In the genomic region with DNA sequence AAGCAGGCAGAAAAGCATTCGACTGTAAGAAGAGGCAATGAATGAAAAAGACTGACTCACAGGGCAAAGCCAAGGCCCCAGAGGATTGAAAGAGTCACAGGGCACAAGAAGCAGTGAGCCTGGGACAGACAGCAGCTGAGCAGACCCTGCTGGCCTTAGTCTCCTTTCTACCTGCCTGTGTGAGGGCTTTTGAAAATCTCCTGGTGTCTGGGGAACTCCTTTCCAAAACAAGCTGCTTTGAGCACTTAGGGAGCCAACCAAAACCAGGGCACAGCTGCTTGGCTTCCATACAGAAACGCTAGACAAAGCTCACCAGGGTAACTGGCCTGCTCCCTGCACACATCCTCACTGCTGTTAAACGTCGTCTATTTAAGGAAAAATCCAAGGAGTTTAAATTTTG, we compare ENCODE assay signal across 10 mouse cellular contexts.
DNase-seq lines count a peak whose midpoint lies in the region; ATAC-seq lines count a peak whose summit lies in the region.
"Had no signal": no experiment of that assay in that cellular context is flagged by ENCODE, and none has a peak within 500 bp of the region (broad histone marks: within the 10 kb centered on the region; RNA-seq: fewer than 3 reads in every experiment).

No protein-coding gene starts in this region.

- 0 out of 2 replicates have a peak, but pooled peaks have one; percentile 34 for ATAC-seq in neural tube, embryonic 12.5 days (ENCODE audit: low FRiP score, low read depth)
- ATAC-seq in embryonic facial prominence, embryonic 14.5 days (ENCODE audit: low read depth), result no peak

- no peak overlapping the region for H3K4me2 ChIP-seq in neural tube, embryonic 12.5 days (replicated peaks)
- no peak overlapping the region for H3K4me2 ChIP-seq in embryonic facial prominence, embryonic 14.5 days (ENCODE audit: low read depth, low read length)
- H3K4me2 ChIP-seq: heart, embryonic 15.5 days had no signal

- peaks cover 25% of the 10 kb centered on the region for H3K4me1 ChIP-seq in neural tube, embryonic 12.5 days
- H3K4me1 ChIP-seq in embryonic facial prominence, embryonic 14.5 days (ENCODE audit: control insufficient read depth, insufficient read depth, low read length), result peaks cover 14% of the 10 kb centered on the region
- peaks cover 62% of the 10 kb centered on the region for H3K4me1 ChIP-seq in limb, embryonic 10.5 days
- H3K4me1 ChIP-seq: heart, embryonic 15.5 days had no signal

- H3K9me3 ChIP-seq in neural tube, embryonic 12.5 days, result no peaks in the 10 kb centered on the region
- no peaks in the 10 kb centered on the region for H3K9me3 ChIP-seq in embryonic facial prominence, embryonic 14.5 days (ENCODE audit: control insufficient read depth, low read length)
- H3K9me3 ChIP-seq in limb, embryonic 10.5 days (replicated peaks), result no peaks in the 10 kb centered on the region
- H3K9me3 ChIP-seq: heart, embryonic 15.5 days; megakaryocyte, embryonic 14.5 days had no signal

- H3K4me3 ChIP-seq in neural tube, embryonic 12.5 days, result no peak overlapping the region
- H3K4me3 ChIP-seq in embryonic facial prominence, embryonic 14.5 days (ENCODE audit: low read depth, low read length), result no peak overlapping the region
- H3K4me3 ChIP-seq in limb, embryonic 10.5 days, result no peak overlapping the region
- H3K4me3 ChIP-seq: heart, embryonic 15.5 days; megakaryocyte, embryonic 14.5 days had no signal

- no peaks in the 10 kb centered on the region for H3K36me3 ChIP-seq in neural tube, embryonic 12.5 days
- 0 out of 2 replicates have a peak, but pooled peaks cover 3% of the 10 kb centered on the region for H3K36me3 ChIP-seq in embryonic facial prominence, embryonic 14.5 days (ENCODE audit: control insufficient read depth, insufficient read depth, low read length)
- no peaks in the 10 kb centered on the region for H3K36me3 ChIP-seq in limb, embryonic 10.5 days
- H3K36me3 ChIP-seq: heart, embryonic 15.5 days had no signal

- H3K27me3 ChIP-seq in neural tube, embryonic 12.5 days (replicated peaks), result no peaks in the 10 kb centered on the region
- no peaks in the 10 kb centered on the region for H3K27me3 ChIP-seq in embryonic facial prominence, embryonic 14.5 days (replicated peaks; ENCODE audit: control insufficient read depth, insufficient read depth, low read length)
- no peaks in the 10 kb centered on the region for H3K27me3 ChIP-seq in limb, embryonic 10.5 days (ENCODE audit: low read depth, poor library complexity, severe bottlenecking)
- H3K27me3 ChIP-seq: heart, embryonic 15.5 days had no signal

- no peak for DNase-seq in neural tube, embryonic 10.5 days (ENCODE audit: extremely low spot score, low spot score)
- DNase-seq in embryonic facial prominence, embryonic 14.5 days (ENCODE audit: low spot score), result peak; percentile 73
- DNase-seq in limb, embryonic 10.5 days (ENCODE audit: low spot score), result no peak
- DNase-seq in right cerebral cortex, postnatal 10 days (ENCODE audit: low spot score in 2 of 2), result peak; percentile 56 to 58
- no peak for DNase-seq in kidney, postnatal 25 days
- DNase-seq in lung, adult 18-20 months, result no peak
- DNase-seq in thymus, postnatal 4 days, result no peak

- no peak overlapping the region for H3K9ac ChIP-seq in neural tube, embryonic 12.5 days
- H3K9ac ChIP-seq in embryonic facial prominence, embryonic 14.5 days (ENCODE audit: low read depth, low read length), result no peak overlapping the region
- H3K9ac ChIP-seq: heart, embryonic 15.5 days had no signal

- peak overlapping the region; percentile 33; the same call in 1 of the 2 replicates for H3K27ac ChIP-seq in neural tube, embryonic 12.5 days
- peak overlapping the region; percentile 54; the same call in 1 of the 2 replicates for H3K27ac ChIP-seq in embryonic facial prominence, embryonic 14.5 days (replicated peaks; ENCODE audit: low read depth, low read length)
- H3K27ac ChIP-seq in limb, embryonic 10.5 days, result peak overlapping the region; percentile 74
- H3K27ac ChIP-seq: heart, embryonic 15.5 days had no signal

- 41% methylated on average over 4 of the region's 4 CpGs for WGBS in neural tube, embryonic 12.5 days
- WGBS in embryonic facial prominence, embryonic 14.5 days, result 17% methylated on average over 4 of the region's 4 CpGs
- WGBS in limb, embryonic 10.5 days, result 46% methylated on average over 4 of the region's 4 CpGs

Comparison
In these comparisons a context has a peak if more than half of its experiments do, and no peak if none do; other contexts are left out.
1. DNase-seq: peak in embryonic facial prominence, embryonic 14.5 days (single experiment) and right cerebral cortex, postnatal 10 days (2 of 2); none in neural tube, embryonic 10.5 days (single experiment), limb, embryonic 10.5 days (single experiment), kidney, postnatal 25 days (0 of 2), lung, adult 18-20 months (0 of 2) and thymus, postnatal 4 days (single experiment).
2. Peak in every context shown above with its lines, with median percentiles within 50 percentile points of each other: H3K27ac ChIP-seq.